Mouse (Mus musculus) neural tube, embryonic 11.5 days (tissue): ENCODE data around the gene Dzip1l. TPM values are rescaled to one million over a fixed set of nuclear protein-coding genes. Genes with fewer than 3 reads are reported as not detected.

Experiments
- ATAC-seq: fragments of 200-750 bp; cut with Nextera tagmentation; 2 replicates; pipeline ENCODE4 v1.8.0; 2017; ENCODE audit warnings: moderate number of reproducible peaks, mild to moderate bottlenecking, moderate TSS enrichment, moderate library complexity; ENCODE audit not compliant: insufficient read depth, low FRiP score, low TSS enrichment
- DNase-seq: peaks from one replicate; pipeline ENCODE4 v3.0.0-alpha.2; 2015; ENCODE audit warnings: low spot score
- H3K27ac ChIP-seq: fragments of 300-500 bp; sonication (generic); 2 replicates; pipeline ENCODE4 v1.5.1; 2014; ENCODE audit warnings: low read depth, mild to moderate bottlenecking, low read length
- H3K27me3 ChIP-seq: fragments of 300-500 bp; sonication (generic); 2 replicates; pipeline ENCODE4 v1.6.1; 2014; ENCODE audit warnings: mild to moderate bottlenecking, low read length, mixed read lengths; ENCODE audit not compliant: control insufficient read depth, insufficient read depth
- H3K36me3 ChIP-seq: fragments of 300-500 bp; sonication (generic); 2 replicates; pipeline ENCODE4 v1.6.1; 2014; ENCODE audit warnings: mild to moderate bottlenecking, low read length, moderate library complexity, mixed read lengths; ENCODE audit not compliant: control insufficient read depth, insufficient read depth
- H3K4me1 ChIP-seq: fragments of 300-500 bp; sonication (generic); 2 replicates; pipeline ENCODE4 v1.6.1; 2014; ENCODE audit warnings: low read length, mixed read lengths; ENCODE audit not compliant: control insufficient read depth, insufficient read depth
- H3K4me2 ChIP-seq: fragments of 300-500 bp; sonication (generic); 2 replicates; pipeline ENCODE4 v1.6.1; 2014; ENCODE audit warnings: low read depth, mild to moderate bottlenecking, moderate library complexity
- H3K4me3 ChIP-seq: fragments of 300-500 bp; sonication (generic); 2 replicates; pipeline ENCODE4 v1.5.1; 2014; ENCODE audit warnings: low read depth, low read length
- H3K9ac ChIP-seq: fragments of 300-500 bp; sonication (generic); 2 replicates; pipeline ENCODE4 v1.6.1; 2014; ENCODE audit warnings: mild to moderate bottlenecking, low read length
- H3K9me3 ChIP-seq: fragments of 300-500 bp; sonication (generic); 2 replicates; pipeline ENCODE4 v1.6.1; 2016; ENCODE audit warnings: low read length; ENCODE audit not compliant: control insufficient read depth
- WGBS: fragments of 180-500 bp; shearing (Covaris S2); extraction: QIAGEN DNeasy Blood & Tissue Kit; methylation state at CpG from one replicate; pipeline ENCODE4 v1.1.7; 2014; 5-methylcytosine and 5-hydroxymethylcytosine counted together
- polyA plus RNA-seq: library from polyadenylated mRNA; unstranded; fragments of >200 nt; fragmentation: Nextera tagmentation; extraction: Ambion mirVana; gene quantifications from 2 replicates; pipeline ENCODE4 v1.2.1, GENCODE M21; 2014

The Dzip1l gene
- polyA plus RNA-seq, 1 experiment from 2014 or later: 14.5 TPM

GRCm38 (mm10) chr9:99699752-99700389, 70.6 kb downstream of the Dzip1l start:
- H3K4me3 ChIP-seq: no peak overlapping the region
- ATAC-seq (no peak), DNase-seq (no peak)
- no peak overlapping the region for H3K4me2 ChIP-seq
- H3K4me1 ChIP-seq: no peaks in the 10 kb centered on the region
- H3K27me3 ChIP-seq: no peaks in the 10 kb centered on the region
- no peaks in the 10 kb centered on the region for H3K36me3 ChIP-seq
- no peaks in the 10 kb centered on the region for H3K9me3 ChIP-seq
- 86% methylated on average over 2 of the region's 2 CpGs for WGBS
- H3K9ac ChIP-seq: no peak overlapping the region
- H3K27ac ChIP-seq: no peak overlapping the region

DNA sequence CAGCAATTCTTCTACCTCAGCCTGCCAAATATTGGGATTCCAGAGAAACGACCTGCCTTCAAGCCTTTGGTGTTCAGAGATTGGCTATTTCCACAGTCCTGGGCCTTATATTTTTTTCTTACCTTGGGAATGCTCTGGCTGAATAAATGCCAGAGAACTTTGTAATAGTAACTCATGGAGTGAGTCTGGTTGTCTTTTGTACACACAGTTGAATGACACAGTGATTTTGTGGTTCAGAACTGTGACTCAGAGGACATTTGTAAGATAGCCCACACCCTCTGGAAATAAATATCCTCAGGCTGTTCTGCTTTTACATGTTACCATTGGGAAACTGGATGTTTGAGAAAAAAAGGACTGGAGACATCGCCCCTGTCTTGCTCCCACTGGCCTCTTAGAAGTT, 71.9 kb downstream of the Dzip1l start:
- no peak overlapping the region for H3K4me2 ChIP-seq
- no peak for DNase-seq
- 84% methylated on average over 2 of the region's 2 CpGs for WGBS
- H3K9me3 ChIP-seq: no peaks in the 10 kb centered on the region
- H3K4me3 ChIP-seq: no peak overlapping the region
- H3K4me1 ChIP-seq: no peaks in the 10 kb centered on the region
- no peak overlapping the region for H3K27ac ChIP-seq
- no peaks in the 10 kb centered on the region for H3K27me3 ChIP-seq
- no peak overlapping the region for H3K9ac ChIP-seq
- ATAC-seq: no peak
- no peaks in the 10 kb centered on the region for H3K36me3 ChIP-seq

- H3K36me3 ChIP-seq: no peaks in the 10 kb centered on the region
- H3K9ac ChIP-seq: no peak overlapping the region
- no peaks in the 10 kb centered on the region for H3K27me3 ChIP-seq
- no peak overlapping the region for H3K27ac ChIP-seq
- H3K9me3 ChIP-seq: no peaks in the 10 kb centered on the region
- no peaks in the 10 kb centered on the region for H3K4me1 ChIP-seq
- 90% methylated on average over 6 of the region's 6 CpGs for WGBS
- no peak for DNase-seq
- H3K4me2 ChIP-seq: no peak overlapping the region
- no peak for ATAC-seq
- H3K4me3 ChIP-seq: no peak overlapping the region
Measured at GRCm38 (mm10) chr9:99702215-99702614, 72.9 kb downstream of the Dzip1l start.

GRCm38 (mm10) chr9:99703711-99704110, 74.4 kb downstream of the Dzip1l start:
- no peaks in the 10 kb centered on the region for H3K27me3 ChIP-seq
- no peaks in the 10 kb centered on the region for H3K9me3 ChIP-seq
- H3K9ac ChIP-seq: no peak overlapping the region
- DNase-seq: no peak
- H3K4me3 ChIP-seq: no peak overlapping the region
- no peaks in the 10 kb centered on the region for H3K4me1 ChIP-seq
- H3K27ac ChIP-seq: no peak overlapping the region
- no peak overlapping the region for H3K4me2 ChIP-seq
- H3K36me3 ChIP-seq: no peaks in the 10 kb centered on the region
- 87% methylated on average over 6 of the region's 6 CpGs for WGBS
- ATAC-seq: no peak

- Histone ChIP-seq H3K9ac (no peak overlapping the region), H3K27ac (no peak overlapping the region), H3K36me3 (no peaks in the 10 kb centered on the region), H3K9me3 (no peaks in the 10 kb centered on the region), H3K27me3 (no peaks in the 10 kb centered on the region), H3K4me3 (no peak overlapping the region), H3K4me2 (no peak overlapping the region), H3K4me1 (no peaks in the 10 kb centered on the region)
- no peak for ATAC-seq
- 93% methylated on average over 6 of the region's 6 CpGs for WGBS
- no peak for DNase-seq
Measured at GRCm38 (mm10) chr9:99706264-99706663, 77.0 kb downstream of the Dzip1l start.

DNA sequence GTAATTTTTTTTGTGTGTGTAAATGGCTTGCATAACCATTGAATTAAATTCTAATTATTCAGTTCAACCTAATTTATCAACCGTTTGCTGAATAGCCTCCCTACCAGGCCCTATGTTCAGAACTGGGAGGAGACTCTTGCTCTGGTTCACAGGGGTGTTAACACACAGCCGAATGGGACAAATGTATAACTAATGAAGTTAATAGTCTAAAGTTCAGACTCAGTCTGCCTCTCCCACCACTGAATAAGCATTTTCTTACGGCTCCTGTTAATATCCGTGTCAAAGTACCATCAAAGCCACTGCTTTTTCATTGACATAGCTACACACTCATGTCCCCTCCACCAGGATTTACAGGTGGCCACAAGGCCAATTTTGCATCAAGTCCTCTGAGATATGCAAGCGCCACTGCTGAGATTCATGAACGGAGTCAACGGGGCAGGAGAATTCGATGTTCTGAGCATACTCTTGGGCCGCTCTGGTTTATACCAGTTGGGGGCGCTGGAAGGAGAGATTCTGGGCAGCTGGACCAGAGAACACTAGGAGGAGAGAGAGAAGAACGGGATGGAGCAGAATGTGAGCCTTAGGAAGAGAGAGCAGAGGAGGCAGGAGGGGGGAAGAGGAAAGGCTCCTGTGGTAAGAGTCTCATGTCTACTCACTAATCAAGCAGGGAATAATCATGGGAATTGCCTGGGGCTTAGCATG, 78.3 kb downstream of the Dzip1l start:
- DNase-seq (no peak), ATAC-seq (no peak)
- no peak overlapping the region for H3K27ac ChIP-seq
- no peaks in the 10 kb centered on the region for H3K36me3 ChIP-seq
- H3K4me1 ChIP-seq: no peaks in the 10 kb centered on the region
- H3K9me3 ChIP-seq: no peaks in the 10 kb centered on the region
- H3K4me2 ChIP-seq: no peak overlapping the region
- no peaks in the 10 kb centered on the region for H3K27me3 ChIP-seq
- H3K9ac ChIP-seq: no peak overlapping the region
- no peak overlapping the region for H3K4me3 ChIP-seq
- WGBS: 72% methylated on average over 11 of the region's 11 CpGs

GRCm38 (mm10) chr9:99709588-99710248, 80.4 kb downstream of the Dzip1l start:
- no peaks in the 10 kb centered on the region for H3K9me3 ChIP-seq
- no peak overlapping the region for H3K4me2 ChIP-seq
- H3K27me3 ChIP-seq: no peaks in the 10 kb centered on the region
- ATAC-seq: no peak
- 92% methylated on average over 22 of the region's 22 CpGs for WGBS
- H3K9ac ChIP-seq: no peak overlapping the region
- no peaks in the 10 kb centered on the region for H3K4me1 ChIP-seq
- no peak overlapping the region for H3K27ac ChIP-seq
- H3K36me3 ChIP-seq: no peaks in the 10 kb centered on the region
- H3K4me3 ChIP-seq: no peak overlapping the region
- DNase-seq: no peak

DNA sequence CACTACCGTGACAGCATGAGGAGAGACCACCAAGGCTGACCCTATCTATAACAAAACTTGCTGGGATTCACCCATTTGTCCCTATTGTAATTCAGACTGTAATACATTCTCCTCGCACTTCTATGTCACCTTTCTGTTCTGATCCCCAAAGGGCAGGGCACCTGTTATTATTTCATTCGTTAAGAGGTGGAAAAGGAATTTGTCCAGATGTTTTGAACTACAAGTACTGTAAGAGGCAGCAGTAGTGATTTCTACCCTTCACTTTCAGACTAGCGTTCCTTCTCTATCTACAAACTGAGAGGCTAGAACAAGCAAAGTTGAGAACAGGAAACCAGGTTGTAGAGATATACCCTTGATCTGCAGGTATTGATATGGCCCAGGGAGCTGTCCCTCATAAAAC, 81.0 kb downstream of the Dzip1l start:
- ATAC-seq (no peak), DNase-seq (no peak)
- Histone ChIP-seq H3K27ac (no peak overlapping the region), H3K36me3 (no peaks in the 10 kb centered on the region), H3K9ac (no peak overlapping the region), H3K4me2 (no peak overlapping the region), H3K4me3 (no peak overlapping the region), H3K9me3 (no peaks in the 10 kb centered on the region), H3K27me3 (no peaks in the 10 kb centered on the region), H3K4me1 (no peaks in the 10 kb centered on the region)
- WGBS: 90% methylated on average over 4 of the region's 4 CpGs

GRCm38 (mm10) chr9:99717134-99717533, 87.8 kb downstream of the Dzip1l start, which contains the start of gene Cldn18:
TSS of gene Cldn18 (minus strand) at chr9:99717267.
- 91% methylated on average over 14 of the region's 14 CpGs for WGBS
- Histone ChIP-seq H3K4me3 (no peak within 1 kb of the TSS), H3K27me3 (no peaks in the 10 kb centered on the region), H3K36me3 (no peaks in the 10 kb centered on the region), H3K9me3 (no peaks in the 10 kb centered on the region), H3K27ac (no peak within 1 kb of the TSS), H3K4me2 (no peak within 1 kb of the TSS), H3K9ac (no peak within 1 kb of the TSS), H3K4me1 (no peaks in the 10 kb centered on the region)
- ATAC-seq: no peak
- no peak for DNase-seq
